Mouse (Mus musculus) liver, embryonic 14.5 days (tissue): ENCODE measurements around the gene Tlr4. TPM values are rescaled to one million over a fixed set of nuclear protein-coding genes. Genes with fewer than 3 reads are reported as not detected.

ENCODE experiments used
- ATAC-seq: fragments of 200-750 bp; cut with Nextera tagmentation; 2 replicates; pipeline ENCODE4 v1.8.0; 2017; ENCODE audit warnings: moderate number of reproducible peaks, mild to moderate bottlenecking, moderate library complexity; ENCODE audit not compliant: insufficient read depth
- DNase-seq, 3 experiments: peaks; one replicate each; pipeline ENCODE4 v3.0.0-alpha.2; 2012 to 2013; ENCODE audit warnings: low read depth in 3 of 3, low spot score in 3 of 3
- H3K27ac ChIP-seq: fragments of 300-500 bp; sonication (generic); 2 replicates; pipeline ENCODE4 v1.5.1; 2014; ENCODE audit warnings: moderate library complexity, mild to moderate bottlenecking, control low read depth, inconsistent platforms
- H3K27me3 ChIP-seq: fragments of 300-500 bp; sonication (generic); 2 replicates; pipeline ENCODE4 v1.6.1; 2014; ENCODE audit warnings: mild to moderate bottlenecking, low read length, moderate library complexity; ENCODE audit not compliant: control insufficient read depth, insufficient read depth
- H3K36me3 ChIP-seq: fragments of 300-500 bp; sonication (generic); replicated peaks from 2 replicates; pipeline ENCODE4 v1.6.1; 2014; ENCODE audit warnings: low read depth; ENCODE audit not compliant: control insufficient read depth, insufficient read depth
- H3K4me1 ChIP-seq, 2 experiments: fragments of 200-500 bp in 1 of 2; fragments of 300-500 bp in 1 of 2; sonication (generic) in 1 of 2; replicated peaks; 2 replicates each; pipeline ENCODE4 v1.6.1; 2012 to 2014; ENCODE audit warnings: antibody characterized with exemption in 1 of 2, inconsistent platforms in 1 of 2, low read length in 1 of 2; ENCODE audit not compliant: control insufficient read depth in 2 of 2, insufficient read depth in 2 of 2
- H3K4me2 ChIP-seq: fragments of 300-500 bp; sonication (generic); 2 replicates; pipeline ENCODE4 v1.6.1; 2014; ENCODE audit warnings: low read depth, mild to moderate bottlenecking, control low read depth, moderate library complexity
- H3K4me3 ChIP-seq, 2 experiments: fragments of 200-500 bp in 1 of 2; fragments of 300-500 bp in 1 of 2; sonication (generic) in 1 of 2; 2 replicates each; pipeline ENCODE4 v1.5.1; 2012 to 2014; ENCODE audit warnings: low read depth in 2 of 2, low read length in 2 of 2, mild to moderate bottlenecking in 2 of 2, control low read depth in 1 of 2, inconsistent platforms in 1 of 2, moderate library complexity in 1 of 2; ENCODE audit not compliant: insufficient read depth in 1 of 2
- H3K9ac ChIP-seq: fragments of 300-500 bp; sonication (generic); replicated peaks from 2 replicates; pipeline ENCODE4 v1.6.1; 2014; ENCODE audit warnings: mild to moderate bottlenecking, control low read depth, moderate library complexity
- H3K9me3 ChIP-seq: fragments of 300-500 bp; sonication (generic); 2 replicates; pipeline ENCODE4 v1.6.1; 2016; ENCODE audit warnings: low read length, mixed read lengths; ENCODE audit not compliant: control insufficient read depth
- CTCF ChIP-seq: IDR thresholded peaks from 2 replicates; pipeline ENCODE4 v1.5.1; 2016; ENCODE audit warnings: antibody characterized with exemption, low read depth, control low read depth
- EP300 ChIP-seq: IDR thresholded peaks from 2 replicates; pipeline ENCODE4 v1.6.1; 2016; ENCODE audit warnings: antibody characterized with exemption, low read depth
- WGBS: fragments of 180-500 bp; shearing (Covaris S2); extraction: QIAGEN DNeasy Blood & Tissue Kit; methylation state at CpG from one replicate; pipeline ENCODE4 v1.1.7; 2014; ENCODE audit not compliant: insufficient replicate concordance; 5-methylcytosine and 5-hydroxymethylcytosine counted together
- polyA plus RNA-seq, 2 experiments: library from polyadenylated mRNA; depleted of rRNA in 1 of 2; stranded (reverse) in 1 of 2; unstranded in 1 of 2; fragments of >200 nt; fragmentation: Nextera tagmentation in 1 of 2; extraction: Ambion mirVana in 1 of 2; gene quantifications; 2 replicates each; pipeline versions ENCODE4 v1.2.1 to v1.2.3; 2012 to 2014

The Tlr4 gene
- polyA plus RNA-seq, 2 experiments = 0.68 to 2.5 TPM

- H3K4me3 ChIP-seq = no peak overlapping the region
- no peaks in the 10 kb centered on the region for H3K4me1 ChIP-seq
- no peak overlapping the region for H3K27ac ChIP-seq
- WGBS = 63% methylated on average over 5 of the region's 5 CpGs
- no peaks in the 10 kb centered on the region for H3K9me3 ChIP-seq
- no peak for ATAC-seq
- H3K36me3 ChIP-seq = no peaks in the 10 kb centered on the region
- no peak overlapping the region for H3K9ac ChIP-seq
- no peak overlapping the region for H3K4me2 ChIP-seq
- no peak for TF ChIP-seq EP300
- no peak for TF ChIP-seq CTCF
- no peaks in the 10 kb centered on the region for H3K27me3 ChIP-seq
- no peak for DNase-seq
These were observed 55.9 kb downstream of the Tlr4 start for GRCm38 (mm10) chr4:66883264-66883663.

- H3K9ac ChIP-seq = no peak overlapping the region
- TF ChIP-seq CTCF (no peak), EP300 (no peak)
- no peaks in the 10 kb centered on the region for H3K9me3 ChIP-seq
- ATAC-seq = no peak
- no peak overlapping the region for H3K4me3 ChIP-seq
- H3K36me3 ChIP-seq = no peaks in the 10 kb centered on the region
- H3K27ac ChIP-seq = no peak overlapping the region
- no peaks in the 10 kb centered on the region for H3K27me3 ChIP-seq
- WGBS = 26% methylated on average over 2 of the region's 2 CpGs
- H3K4me1 ChIP-seq = no peaks in the 10 kb centered on the region
- H3K4me2 ChIP-seq = no peak overlapping the region
- DNase-seq = no peak
These were observed 67.2 kb downstream of the Tlr4 start for GRCm38 (mm10) chr4:66894547-66894946.

GRCm38 (mm10) chr4:66894981-66895380, 67.6 kb downstream of the Tlr4 start:
- no peaks in the 10 kb centered on the region for H3K36me3 ChIP-seq
- WGBS = 53% methylated on average over 7 of the region's 7 CpGs

GRCm38 (mm10) chr4:66900126-66900525, 72.7 kb downstream of the Tlr4 start:
- no peak for TF ChIP-seq CTCF
- TF ChIP-seq EP300 = no peak
- Histone ChIP-seq H3K9me3 (no peaks in the 10 kb centered on the region), H3K4me3 (no peak overlapping the region), H3K4me1 (no peaks in the 10 kb centered on the region), H3K36me3 (no peaks in the 10 kb centered on the region), H3K27ac (no peak overlapping the region), H3K9ac (no peak overlapping the region), H3K27me3 (no peaks in the 10 kb centered on the region), H3K4me2 (no peak overlapping the region)
- DNase-seq (no peak), ATAC-seq (no peak)

More at GRCm38 (mm10) chr4:66894981-66895380, 67.6 kb downstream of the Tlr4 start:
- no peak overlapping the region for H3K4me3 ChIP-seq
- no peak for ATAC-seq
- no peaks in the 10 kb centered on the region for H3K4me1 ChIP-seq
- H3K27me3 ChIP-seq = no peaks in the 10 kb centered on the region
- H3K9me3 ChIP-seq = no peaks in the 10 kb centered on the region
- H3K4me2 ChIP-seq = no peak overlapping the region
- H3K9ac ChIP-seq = no peak overlapping the region
- H3K27ac ChIP-seq = no peak overlapping the region
- TF ChIP-seq EP300 (no peak), CTCF (no peak)
- no peak for DNase-seq

GRCm38 (mm10) chr4:66901498-66901897, 74.1 kb downstream of the Tlr4 start:
- TF ChIP-seq CTCF (no peak), EP300 (no peak)
- ATAC-seq (no peak), DNase-seq (no peak)
- Histone ChIP-seq H3K27me3 (no peaks in the 10 kb centered on the region), H3K9me3 (no peaks in the 10 kb centered on the region), H3K9ac (no peak overlapping the region), H3K27ac (no peak overlapping the region), H3K4me1 (no peaks in the 10 kb centered on the region), H3K4me2 (no peak overlapping the region), H3K36me3 (no peaks in the 10 kb centered on the region), H3K4me3 (no peak overlapping the region)

GRCm38 (mm10) chr4:66908376-66908775, 81.0 kb downstream of the Tlr4 start:
- DNase-seq = no peak
- Histone ChIP-seq H3K4me2 (no peak overlapping the region), H3K36me3 (no peaks in the 10 kb centered on the region), H3K9me3 (no peaks in the 10 kb centered on the region), H3K27ac (no peak overlapping the region), H3K9ac (no peak overlapping the region), H3K4me3 (no peak overlapping the region), H3K4me1 (no peaks in the 10 kb centered on the region), H3K27me3 (no peaks in the 10 kb centered on the region)
- no peak for TF ChIP-seq CTCF
- TF ChIP-seq EP300 = no peak
- ATAC-seq = no peak
